Mouse (Mus musculus) liver, embryonic 16.5 days (tissue): ENCODE data around the gene Gm21962. TPM values are rescaled to one million over a fixed set of nuclear protein-coding genes. Genes with fewer than 3 reads are reported as not detected.
"Not testable (repeated sequence)": the region's sequence is repeated elsewhere in the genome, so short reads cannot be mapped to it uniquely, and the experiment has no call there.

ENCODE experiments used
- ATAC-seq: fragments of 200-750 bp; cut with Nextera tagmentation; 2 replicates; pipeline ENCODE4 v1.8.0; 2017; ENCODE audit warnings: low read depth, mild to moderate bottlenecking, moderate number of reproducible peaks, moderate library complexity
- H3K27ac ChIP-seq: fragments of 300-500 bp; sonication (generic); 2 replicates; pipeline ENCODE4 v1.5.1; 2014; ENCODE audit warnings: mild to moderate bottlenecking, low read length
- H3K27me3 ChIP-seq: fragments of 300-500 bp; sonication (generic); 2 replicates; pipeline ENCODE4 v1.6.1; 2014; ENCODE audit warnings: low read depth, low read length, mixed read lengths; ENCODE audit not compliant: control insufficient read depth, insufficient read depth
- H3K36me3 ChIP-seq: fragments of 300-500 bp; sonication (generic); 2 replicates; pipeline ENCODE4 v1.6.1; 2014; ENCODE audit warnings: mild to moderate bottlenecking; ENCODE audit not compliant: control insufficient read depth, insufficient read depth
- H3K4me1 ChIP-seq: fragments of 300-500 bp; sonication (generic); 2 replicates; pipeline ENCODE4 v1.6.1; 2014; ENCODE audit warnings: low read depth, low read length, mixed read lengths; ENCODE audit not compliant: control insufficient read depth
- H3K4me2 ChIP-seq: fragments of 300-500 bp; sonication (generic); 2 replicates; pipeline ENCODE4 v1.6.1; 2014; ENCODE audit warnings: low read depth, low read length, mixed read lengths
- H3K4me3 ChIP-seq: fragments of 300-500 bp; sonication (generic); 2 replicates; pipeline ENCODE4 v1.5.1; 2014; ENCODE audit warnings: low read depth, mild to moderate bottlenecking, low read length
- H3K9ac ChIP-seq: fragments of 300-500 bp; sonication (generic); 2 replicates; pipeline ENCODE4 v1.6.1; 2014; ENCODE audit warnings: low read depth, low read length
- H3K9me3 ChIP-seq: fragments of 300-500 bp; sonication (generic); replicated peaks from 2 replicates; pipeline ENCODE4 v1.6.1; 2016; ENCODE audit warnings: low read length; ENCODE audit not compliant: control insufficient read depth
- WGBS: fragments of 180-500 bp; shearing (Covaris S2); extraction: QIAGEN DNeasy Blood & Tissue Kit; methylation state at CpG from one replicate; pipeline ENCODE4 v1.1.7; 2014; ENCODE audit not compliant: insufficient replicate concordance; 5-methylcytosine and 5-hydroxymethylcytosine counted together
- polyA plus RNA-seq: library from polyadenylated mRNA; unstranded; fragments of >200 nt; fragmentation: Nextera tagmentation; extraction: Ambion mirVana; gene quantifications from 2 replicates; pipeline ENCODE4 v1.2.1, GENCODE M21; 2015

Gene Gm21962
- polyA plus RNA-seq: not detected in 2 replicates

DNA sequence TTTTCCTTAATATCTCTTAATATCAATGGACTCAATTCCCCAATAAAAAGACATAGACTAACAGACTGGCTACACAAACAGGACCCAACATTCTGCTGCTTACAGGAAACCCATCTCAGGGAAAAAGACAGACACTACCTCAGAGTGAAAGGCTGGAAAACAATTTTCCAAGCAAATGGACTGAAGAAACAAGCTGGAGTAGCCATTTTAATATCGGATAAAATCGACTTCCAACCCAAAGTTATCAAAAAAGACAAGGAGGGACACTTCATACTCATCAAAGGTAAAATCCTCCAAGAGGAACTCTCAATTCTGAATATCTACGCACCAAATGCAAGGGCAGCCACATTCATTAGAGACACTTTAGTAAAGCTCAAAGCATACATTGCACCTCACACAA, at the start of gene Gm21962:
TSS of gene Gm21962 (plus strand) at position 301 of the 400 bp plus-strand sequence.
- not testable (repeated sequence) for H3K27ac ChIP-seq, H3K4me1 ChIP-seq, H3K4me3 ChIP-seq, H3K4me2 ChIP-seq, ATAC-seq, H3K9me3 ChIP-seq, H3K9ac ChIP-seq, H3K27me3 ChIP-seq, H3K36me3 ChIP-seq
- WGBS: no CpG with 5 or more reads among the region's 3 CpGs

DNA sequence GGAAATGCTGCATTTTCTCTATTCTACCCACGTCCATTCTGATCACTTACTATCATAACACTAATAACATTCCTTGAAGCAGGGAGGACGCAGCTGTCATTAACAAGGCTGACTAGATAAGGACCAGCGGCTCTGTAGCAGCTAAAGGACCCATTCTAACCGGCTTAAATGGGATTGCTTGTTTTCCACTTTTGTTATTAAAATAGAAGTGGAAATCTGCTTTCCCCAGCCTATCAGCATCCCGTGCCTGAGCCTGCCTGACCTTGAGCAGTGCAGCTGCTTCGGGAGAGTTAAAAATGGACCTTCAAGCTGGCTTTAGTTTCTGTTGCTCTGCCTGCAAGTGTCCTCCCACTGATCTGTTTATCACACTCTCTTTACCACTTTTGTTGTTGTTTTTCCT, 49.2 kb upstream of the Gm21962 start:
- H3K4me1 ChIP-seq: no peaks in the 10 kb centered on the region
- no peak overlapping the region for H3K4me2 ChIP-seq
- H3K9me3 ChIP-seq: no peaks in the 10 kb centered on the region
- H3K9ac ChIP-seq: no peak overlapping the region
- H3K4me3 ChIP-seq: no peak overlapping the region
- H3K27ac ChIP-seq: no peak overlapping the region
- peaks cover 11% of the 10 kb centered on the region; the same call in 1 of the 2 replicates for H3K27me3 ChIP-seq
- 39% methylated on average over 6 of the region's 6 CpGs for WGBS
- ATAC-seq: no peak
- no peaks in the 10 kb centered on the region for H3K36me3 ChIP-seq

DNA sequence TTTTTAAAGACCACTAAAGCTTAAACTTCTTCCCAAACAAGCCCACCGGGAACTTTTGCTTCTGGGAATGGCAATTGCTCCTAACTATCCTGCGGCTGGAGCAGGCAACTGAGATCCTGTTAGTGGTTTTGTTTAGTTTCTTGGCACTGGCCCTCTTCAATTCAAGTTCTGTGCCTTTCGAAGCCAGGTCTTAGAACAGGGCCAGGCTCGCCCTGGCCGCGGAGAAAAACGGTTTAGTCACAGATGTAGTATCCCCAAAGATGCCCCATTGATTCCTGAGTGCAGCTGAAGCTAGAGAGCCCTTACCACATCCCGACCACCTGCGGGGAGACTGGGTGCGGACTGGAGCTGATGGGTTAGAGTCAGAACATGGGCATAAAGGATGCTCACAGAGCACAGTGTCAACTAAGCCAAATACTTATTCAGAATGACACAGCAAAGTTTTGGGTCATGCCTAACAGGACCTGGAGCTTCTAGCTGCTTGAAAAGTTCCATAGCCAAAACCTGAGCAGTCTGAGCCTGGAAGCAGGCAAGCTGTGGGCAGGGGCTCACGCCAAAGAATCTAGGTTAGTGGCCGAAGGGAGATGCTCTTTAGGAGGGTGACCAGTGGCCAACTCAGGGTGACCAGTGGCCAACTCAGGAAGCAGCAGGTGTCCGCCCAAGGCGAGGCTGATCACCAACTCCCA, 48.3 kb upstream of the Gm21962 start:
- peak overlapping the region; percentile 58 for H3K4me3 ChIP-seq
- H3K36me3 ChIP-seq: no peaks in the 10 kb centered on the region
- peak overlapping the region; percentile 68 for H3K4me2 ChIP-seq
- H3K9ac ChIP-seq: no peak overlapping the region
- no peak overlapping the region for H3K27ac ChIP-seq
- no peak for ATAC-seq
- no peaks in the 10 kb centered on the region for H3K9me3 ChIP-seq
- H3K4me1 ChIP-seq: no peaks in the 10 kb centered on the region
- 29% methylated on average over 14 of the region's 14 CpGs for WGBS
- peaks cover 11% of the 10 kb centered on the region; the same call in 1 of the 2 replicates for H3K27me3 ChIP-seq

DNA sequence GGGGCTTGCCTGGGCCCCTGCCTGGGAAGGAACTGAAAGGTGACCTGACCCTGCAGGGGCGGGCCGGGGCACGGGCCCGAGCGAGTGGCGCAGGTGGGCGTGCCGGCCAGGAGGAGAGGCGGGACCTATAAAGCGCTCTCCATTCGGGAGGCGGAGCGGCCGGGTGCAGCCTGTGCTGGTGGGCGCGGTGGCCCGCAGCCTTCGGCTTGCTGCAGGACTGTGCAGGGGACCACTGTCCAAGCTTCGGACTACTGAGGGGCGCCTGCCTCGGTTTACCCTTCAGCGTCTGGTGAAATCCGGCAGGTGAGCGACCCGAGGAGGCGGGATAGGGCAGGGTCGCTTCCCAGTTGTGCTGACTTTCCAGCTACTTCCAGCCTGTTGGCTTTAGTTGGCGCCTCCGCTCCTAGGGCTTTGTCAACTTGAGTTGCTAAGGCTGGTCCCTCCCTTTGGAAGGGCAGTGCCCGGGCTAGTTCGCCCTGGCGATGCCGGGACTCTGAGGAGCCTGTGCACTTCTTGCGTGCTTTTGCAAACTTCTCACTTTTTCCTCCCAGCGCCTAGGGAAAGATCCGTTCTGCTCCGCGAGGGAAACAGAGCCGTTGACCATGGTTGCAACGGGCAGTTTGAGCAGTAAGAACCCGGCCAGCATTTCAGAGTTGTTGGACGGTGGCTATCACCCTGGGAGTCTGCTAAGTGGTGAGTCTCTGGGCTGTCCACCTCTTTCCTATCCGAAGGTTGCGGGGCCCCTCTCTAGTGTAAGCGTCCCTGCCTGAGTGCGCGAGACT, 47.6 kb upstream of the Gm21962 start:
- Histone ChIP-seq H3K27ac (no peak overlapping the region), H3K4me1 (no peaks in the 10 kb centered on the region), H3K9me3 (no peaks in the 10 kb centered on the region), H3K27me3 (peaks cover 11% of the 10 kb centered on the region; the same call in 1 of the 2 replicates), H3K9ac (no peak overlapping the region), H3K4me3 (peak overlapping the region; percentile 58), H3K36me3 (no peaks in the 10 kb centered on the region), H3K4me2 (peak overlapping the region; percentile 68)
- peak; percentile 78 for ATAC-seq
- 1% methylated on average over 46 of the region's 47 CpGs for WGBS

DNA sequence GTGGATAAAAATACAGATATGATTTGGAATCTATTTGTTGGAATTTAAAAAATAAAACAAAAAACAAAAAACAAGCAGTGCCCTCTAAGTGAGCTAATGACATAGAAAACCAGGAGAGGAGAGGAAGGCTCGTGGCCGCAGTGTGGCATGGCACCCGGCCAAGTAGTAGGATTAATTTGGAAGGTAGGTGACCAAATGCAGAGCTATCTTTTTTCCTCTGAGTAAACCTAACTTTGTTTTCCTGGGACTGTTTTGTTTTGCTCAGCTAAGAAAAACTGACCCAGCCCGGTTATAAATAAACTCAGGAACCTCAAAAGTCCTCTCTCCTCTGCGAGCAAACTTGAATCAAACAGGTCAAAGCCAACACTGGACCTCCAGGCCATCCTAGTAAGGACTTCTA, 46.3 kb upstream of the Gm21962 start:
- no peak for ATAC-seq
- no peak overlapping the region for H3K4me2 ChIP-seq
- 55% methylated on average over 5 of the region's 5 CpGs for WGBS
- no peak overlapping the region for H3K9ac ChIP-seq
- H3K36me3 ChIP-seq: no peaks in the 10 kb centered on the region
- no peak overlapping the region for H3K4me3 ChIP-seq
- H3K9me3 ChIP-seq: no peaks in the 10 kb centered on the region
- peaks cover 11% of the 10 kb centered on the region; the same call in 1 of the 2 replicates for H3K27me3 ChIP-seq
- H3K4me1 ChIP-seq: no peaks in the 10 kb centered on the region
- no peak overlapping the region for H3K27ac ChIP-seq

DNA sequence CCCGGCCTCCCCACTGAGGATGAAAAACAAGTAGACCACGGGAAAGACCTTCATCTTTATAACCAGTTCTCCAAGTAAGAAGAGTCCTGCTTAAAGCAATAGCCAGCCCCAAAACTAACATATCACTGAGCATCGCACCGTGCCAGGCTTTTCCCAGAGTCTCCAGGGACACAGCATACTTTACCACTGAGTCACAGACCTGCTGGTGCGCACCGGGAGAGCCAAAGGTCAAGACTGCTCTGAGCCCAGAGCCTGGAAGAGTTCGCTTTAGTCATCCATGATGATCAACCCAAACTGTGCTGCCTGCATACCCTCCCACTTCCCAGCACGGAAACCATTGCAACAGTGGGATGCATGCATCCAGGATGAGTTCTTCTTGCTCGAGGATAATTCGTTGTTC, 37.6 kb upstream of the Gm21962 start:
- 70% methylated on average over 10 of the region's 10 CpGs for WGBS
- H3K27me3 ChIP-seq: no peaks in the 10 kb centered on the region
- no peaks in the 10 kb centered on the region for H3K4me1 ChIP-seq
- no peak for ATAC-seq
- no peaks in the 10 kb centered on the region for H3K9me3 ChIP-seq
- H3K4me3 ChIP-seq: no peak overlapping the region
- no peak overlapping the region for H3K9ac ChIP-seq
- no peak overlapping the region for H3K4me2 ChIP-seq
- no peak overlapping the region for H3K27ac ChIP-seq
- H3K36me3 ChIP-seq: no peaks in the 10 kb centered on the region

DNA sequence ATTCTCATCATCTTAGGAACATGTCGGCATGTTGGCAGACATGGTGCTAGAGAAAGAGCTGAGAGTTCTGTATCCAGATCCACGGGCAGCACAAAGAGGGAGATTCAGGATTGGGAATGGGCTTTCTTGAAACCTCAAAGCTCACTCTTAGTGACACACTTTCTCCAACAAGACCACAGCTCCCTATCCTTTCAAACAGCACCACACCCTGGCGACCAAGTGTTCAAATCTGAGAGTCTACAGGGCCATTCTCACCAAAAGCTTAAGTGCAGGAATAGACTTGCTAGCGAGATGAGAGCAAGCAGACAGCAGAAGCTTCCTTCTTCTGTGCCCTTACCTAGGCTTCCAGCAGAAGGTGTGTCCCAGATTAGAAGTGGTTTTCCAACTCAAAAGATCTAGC, 34.8 kb upstream of the Gm21962 start:
- Histone ChIP-seq H3K27ac (no peak overlapping the region), H3K9ac (no peak overlapping the region), H3K4me1 (no peaks in the 10 kb centered on the region), H3K4me3 (no peak overlapping the region), H3K4me2 (no peak overlapping the region), H3K27me3 (no peaks in the 10 kb centered on the region), H3K36me3 (no peaks in the 10 kb centered on the region), H3K9me3 (no peaks in the 10 kb centered on the region)
- WGBS: 53% methylated on average over 4 of the region's 4 CpGs
- ATAC-seq: no peak

DNA sequence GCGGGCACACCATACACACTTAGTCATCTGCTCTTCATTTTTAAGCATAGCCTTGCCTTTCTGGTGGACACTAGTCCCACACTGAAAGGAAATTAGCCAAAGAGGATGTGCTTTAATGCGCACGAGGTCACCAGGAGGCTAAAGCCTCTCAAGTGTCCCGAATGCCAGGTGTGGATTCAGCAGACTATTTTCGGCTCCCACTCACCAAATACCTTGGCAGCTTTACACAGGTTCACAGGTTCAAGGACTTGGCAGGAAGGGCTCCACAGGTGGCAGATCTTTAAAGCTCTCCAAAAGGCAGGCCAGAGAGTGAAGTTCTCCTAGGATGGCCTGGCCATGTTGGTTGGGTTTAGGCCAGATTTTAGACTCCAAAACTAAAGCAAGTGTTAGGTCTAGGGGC, 30.1 kb upstream of the Gm21962 start:
- no peaks in the 10 kb centered on the region for H3K9me3 ChIP-seq
- no peaks in the 10 kb centered on the region for H3K36me3 ChIP-seq
- H3K4me3 ChIP-seq: no peak overlapping the region
- H3K4me2 ChIP-seq: no peak overlapping the region
- no peaks in the 10 kb centered on the region for H3K27me3 ChIP-seq
- no peak overlapping the region for H3K27ac ChIP-seq
- 58% methylated on average over 5 of the region's 5 CpGs for WGBS
- no peak overlapping the region for H3K9ac ChIP-seq
- H3K4me1 ChIP-seq: no peaks in the 10 kb centered on the region
- no peak for ATAC-seq

DNA sequence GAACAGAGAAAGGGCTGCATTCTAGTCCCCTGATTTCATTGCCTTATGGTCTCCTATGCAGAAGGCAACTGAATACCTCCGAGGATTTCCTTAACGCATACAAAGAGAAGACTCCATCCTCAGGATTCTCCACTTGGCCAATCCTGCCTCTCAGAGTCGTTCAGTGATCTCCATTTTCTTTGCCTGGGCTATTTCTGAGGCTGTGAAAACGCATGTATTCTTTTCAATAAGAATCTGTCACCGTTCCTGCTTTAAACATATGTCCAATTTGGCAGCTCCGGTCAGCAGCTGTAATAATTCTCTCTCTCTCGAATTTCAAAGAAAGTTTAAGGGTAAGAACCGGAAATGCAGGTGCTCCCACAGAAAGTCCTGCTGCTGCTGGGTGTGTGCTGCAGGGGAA, 29.2 kb upstream of the Gm21962 start:
- no peak overlapping the region for H3K4me3 ChIP-seq
- H3K27ac ChIP-seq: no peak overlapping the region
- no peaks in the 10 kb centered on the region for H3K9me3 ChIP-seq
- H3K4me2 ChIP-seq: no peak overlapping the region
- no peak overlapping the region for H3K9ac ChIP-seq
- H3K36me3 ChIP-seq: no peaks in the 10 kb centered on the region
- ATAC-seq: no peak
- H3K4me1 ChIP-seq: no peaks in the 10 kb centered on the region
- 57% methylated on average over 8 of the region's 8 CpGs for WGBS
- no peaks in the 10 kb centered on the region for H3K27me3 ChIP-seq
